Mouse (Mus musculus) midbrain, embryonic 12.5 days (tissue): ENCODE data around the gene Zfp579. TPM values are rescaled to one million over a fixed set of nuclear protein-coding genes. Genes with fewer than 3 reads are reported as not detected.

Experiments
- ATAC-seq: fragments of 200-750 bp; cut with Nextera tagmentation; 2 replicates; pipeline ENCODE4 v1.8.0; 2017; ENCODE audit warnings: low read depth, moderate TSS enrichment, moderate library complexity; ENCODE audit not compliant: low FRiP score
- H3K27ac ChIP-seq: fragments of 300-500 bp; sonication (generic); replicated peaks from 2 replicates; pipeline ENCODE4 v1.5.1; 2016; ENCODE audit warnings: mild to moderate bottlenecking
- H3K27me3 ChIP-seq: fragments of 300-500 bp; sonication (generic); 2 replicates; pipeline ENCODE4 v1.6.1; 2016; ENCODE audit warnings: mild to moderate bottlenecking
- H3K36me3 ChIP-seq: fragments of 300-500 bp; sonication (generic); 2 replicates; pipeline ENCODE4 v1.6.1; 2016
- H3K4me1 ChIP-seq: fragments of 300-500 bp; sonication (generic); 2 replicates; pipeline ENCODE4 v1.6.1; 2016
- H3K4me2 ChIP-seq: fragments of 300-500 bp; sonication (generic); replicated peaks from 2 replicates; pipeline ENCODE4 v1.6.1; 2016; ENCODE audit warnings: mild to moderate bottlenecking, moderate library complexity
- H3K4me3 ChIP-seq: fragments of 300-500 bp; sonication (generic); 2 replicates; pipeline ENCODE4 v1.5.1; 2016; ENCODE audit warnings: mild to moderate bottlenecking
- H3K9ac ChIP-seq: fragments of 300-500 bp; sonication (generic); replicated peaks from 2 replicates; pipeline ENCODE4 v1.6.1; 2016; ENCODE audit warnings: mild to moderate bottlenecking, moderate library complexity
- H3K9me3 ChIP-seq: fragments of 300-500 bp; sonication (generic); 2 replicates; pipeline ENCODE4 v1.6.1; 2016; ENCODE audit warnings: mild to moderate bottlenecking
- WGBS: fragments of 180-500 bp; shearing (Covaris S2); methylation state at CpG from one replicate; pipeline ENCODE4 v1.1.7; 2016; 5-methylcytosine and 5-hydroxymethylcytosine counted together
- polyA plus RNA-seq: library from polyadenylated mRNA; unstranded; fragments of >200 nt; fragmentation: Nextera tagmentation; extraction: Ambion mirVana; gene quantifications from 2 replicates; pipeline ENCODE4 v1.2.1, GENCODE M21; 2016

Zfp579 gene
- polyA plus RNA-seq, 1 experiment from 2014 or later, result 60.9 TPM

GRCm38 (mm10) chr7:4948386-4948785 lies 47.6 kb downstream of the Zfp579 start:
- ATAC-seq, result no peak
- no peaks in the 10 kb centered on the region for H3K9me3 ChIP-seq
- H3K9ac ChIP-seq, result no peak overlapping the region
- H3K27ac ChIP-seq, result no peak overlapping the region
- 85% methylated on average over 6 of the region's 6 CpGs for WGBS
- no peaks in the 10 kb centered on the region for H3K27me3 ChIP-seq
- H3K4me1 ChIP-seq, result no peaks in the 10 kb centered on the region
- H3K4me2 ChIP-seq, result no peak overlapping the region
- no peaks in the 10 kb centered on the region for H3K36me3 ChIP-seq
- no peak overlapping the region for H3K4me3 ChIP-seq

- H3K9me3 ChIP-seq, result no peaks in the 10 kb centered on the region
- H3K4me2 ChIP-seq, result no peak overlapping the region
- no peaks in the 10 kb centered on the region for H3K27me3 ChIP-seq
- no peak for ATAC-seq
- no peaks in the 10 kb centered on the region for H3K4me1 ChIP-seq
- 45% methylated on average over 2 of the region's 2 CpGs for WGBS
- H3K36me3 ChIP-seq, result no peaks in the 10 kb centered on the region
- H3K27ac ChIP-seq, result no peak overlapping the region
- no peak overlapping the region for H3K4me3 ChIP-seq
- H3K9ac ChIP-seq, result no peak overlapping the region
These were observed 48.1 kb downstream of the Zfp579 start for GRCm38 (mm10) chr7:4947855-4948254.

GRCm38 (mm10) chr7:4943223-4943815 lies 52.6 kb downstream of the Zfp579 start:
- H3K4me2 ChIP-seq, result peak overlapping the region; percentile 42
- H3K27ac ChIP-seq, result no peak overlapping the region
- H3K4me1 ChIP-seq, result no peaks in the 10 kb centered on the region
- ATAC-seq, result peak; percentile 46
- no peaks in the 10 kb centered on the region for H3K36me3 ChIP-seq
- H3K4me3 ChIP-seq, result peak overlapping the region; percentile 27
- H3K27me3 ChIP-seq, result no peaks in the 10 kb centered on the region
- H3K9me3 ChIP-seq, result no peaks in the 10 kb centered on the region
- H3K9ac ChIP-seq, result no peak overlapping the region
- WGBS, result 19% methylated on average over 15 of the region's 15 CpGs

- no peaks in the 10 kb centered on the region for H3K4me1 ChIP-seq
- H3K9me3 ChIP-seq, result no peaks in the 10 kb centered on the region
- H3K27me3 ChIP-seq, result no peaks in the 10 kb centered on the region
- no peak overlapping the region for H3K4me3 ChIP-seq
- H3K27ac ChIP-seq, result no peak overlapping the region
- H3K9ac ChIP-seq, result no peak overlapping the region
- 54% methylated on average over 5 of the region's 5 CpGs for WGBS
- no peaks in the 10 kb centered on the region for H3K36me3 ChIP-seq
- ATAC-seq, result no peak
- no peak overlapping the region for H3K4me2 ChIP-seq
These were observed 53.3 kb downstream of the Zfp579 start for GRCm38 (mm10) chr7:4942673-4943072.

GRCm38 (mm10) chr7:4940068-4940479 lies 55.9 kb downstream of the Zfp579 start:
- Histone ChIP-seq H3K36me3 (no peaks in the 10 kb centered on the region), H3K4me1 (no peaks in the 10 kb centered on the region), H3K4me3 (no peak overlapping the region), H3K9me3 (no peaks in the 10 kb centered on the region), H3K9ac (no peak overlapping the region), H3K27me3 (no peaks in the 10 kb centered on the region), H3K27ac (no peak overlapping the region), H3K4me2 (no peak overlapping the region)
- peak; percentile 51 for ATAC-seq
- WGBS, result 22% methylated on average over 9 of the region's 9 CpGs

GRCm38 (mm10) chr7:4938456-4938855 lies 57.5 kb downstream of the Zfp579 start:
- H3K4me2 ChIP-seq, result no peak overlapping the region
- H3K4me1 ChIP-seq, result no peaks in the 10 kb centered on the region
- H3K9me3 ChIP-seq, result no peaks in the 10 kb centered on the region
- no peak overlapping the region for H3K4me3 ChIP-seq
- H3K36me3 ChIP-seq, result no peaks in the 10 kb centered on the region
- no peak overlapping the region for H3K27ac ChIP-seq
- ATAC-seq, result no peak
- WGBS, result 40% methylated on average over 2 of the region's 2 CpGs
- no peak overlapping the region for H3K9ac ChIP-seq
- no peaks in the 10 kb centered on the region for H3K27me3 ChIP-seq

- H3K27me3 ChIP-seq, result no peaks in the 10 kb centered on the region
- H3K4me3 ChIP-seq, result no peak overlapping the region
- H3K36me3 ChIP-seq, result no peaks in the 10 kb centered on the region
- 77% methylated on average over 11 of the region's 11 CpGs for WGBS
- no peak overlapping the region for H3K27ac ChIP-seq
- no peaks in the 10 kb centered on the region for H3K9me3 ChIP-seq
- H3K9ac ChIP-seq, result no peak overlapping the region
- H3K4me2 ChIP-seq, result no peak overlapping the region
- no peak for ATAC-seq
- no peaks in the 10 kb centered on the region for H3K4me1 ChIP-seq
These were observed 58.6 kb downstream of the Zfp579 start for GRCm38 (mm10) chr7:4937392-4937791.

GRCm38 (mm10) chr7:4936832-4937231 lies 59.1 kb downstream of the Zfp579 start:
- Histone ChIP-seq H3K36me3 (no peaks in the 10 kb centered on the region), H3K9ac (no peak overlapping the region), H3K4me1 (no peaks in the 10 kb centered on the region), H3K4me3 (no peak overlapping the region), H3K4me2 (no peak overlapping the region), H3K9me3 (no peaks in the 10 kb centered on the region), H3K27ac (no peak overlapping the region), H3K27me3 (no peaks in the 10 kb centered on the region)
- WGBS, result 82% methylated on average over 10 of the region's 10 CpGs
- ATAC-seq, result no peak

- 81% methylated on average over 4 of the region's 4 CpGs for WGBS
- no peak overlapping the region for H3K4me2 ChIP-seq
These were observed 61.6 kb downstream of the Zfp579 start for GRCm38 (mm10) chr7:4934160-4934914.

More at GRCm38 (mm10) chr7:4934160-4934914, 61.6 kb downstream of the Zfp579 start:
- H3K4me3 ChIP-seq, result no peak overlapping the region
- no peaks in the 10 kb centered on the region for H3K9me3 ChIP-seq
- no peak for ATAC-seq
- no peak overlapping the region for H3K27ac ChIP-seq
- no peak overlapping the region for H3K9ac ChIP-seq
- H3K4me1 ChIP-seq, result no peaks in the 10 kb centered on the region
- H3K27me3 ChIP-seq, result no peaks in the 10 kb centered on the region
- no peaks in the 10 kb centered on the region for H3K36me3 ChIP-seq

Other genes starting within 250 kb of the Zfp579 start
- gene Cox6b2, start 243.1 kb downstream of the Zfp579 start, polyA plus RNA-seq, result 33.7 and 45.8 TPM in 2 replicates
- gene Fam71e2, start 224.9 kb downstream of the Zfp579 start, polyA plus RNA-seq, result not detected in 2 replicates
- 0.36 and 0.38 TPM in 2 replicates for gene Il11, start 213.3 kb downstream of the Zfp579 start, polyA plus RNA-seq
- not detected in 2 replicates for gene Tmem190, start 213.2 kb downstream of the Zfp579 start, polyA plus RNA-seq
- gene Tmem238, start 206.5 kb downstream of the Zfp579 start, polyA plus RNA-seq, result 2.5 TPM in 2 replicates
- gene Rpl28, start 203.3 kb downstream of the Zfp579 start, polyA plus RNA-seq, result 300 and 313 TPM in 2 replicates
- 384 TPM in 2 replicates for gene Ube2s, start 183.6 kb downstream of the Zfp579 start, polyA plus RNA-seq
- gene Shisa7, start 151.5 kb downstream of the Zfp579 start, polyA plus RNA-seq, result 3.3 and 4.7 TPM in 2 replicates
- gene Isoc2b, start 125.9 kb downstream of the Zfp579 start, polyA plus RNA-seq, result 4.6 and 5.1 TPM in 2 replicates
- gene Isoc2a, start 119.0 kb downstream of the Zfp579 start, polyA plus RNA-seq, result 0.68 and 0.80 TPM in 2 replicates
- gene Gm36210, start 89.6 kb downstream of the Zfp579 start, polyA plus RNA-seq, result not detected in 2 replicates
- gene Zfp628, start 80.9 kb downstream of the Zfp579 start, polyA plus RNA-seq, result 4.7 and 4.9 TPM in 2 replicates
- gene Nat14, start 74.1 kb downstream of the Zfp579 start, polyA plus RNA-seq, result 15.1 and 16.6 TPM in 2 replicates
- gene Ssc5d, start 70.4 kb downstream of the Zfp579 start, polyA plus RNA-seq, result 1.6 and 2.0 TPM in 2 replicates
- 0.18 TPM in 1 of 2 replicates, not detected in the other for gene Sbk2, start 31.8 kb downstream of the Zfp579 start, polyA plus RNA-seq
- 0.14 TPM in 1 of 2 replicates, not detected in the other for gene Sbk3, start 25.0 kb downstream of the Zfp579 start, polyA plus RNA-seq
- gene Zfp524, start 18.3 kb upstream of the Zfp579 start, polyA plus RNA-seq, result 7.5 and 9.3 TPM in 2 replicates
- 69.0 and 73.4 TPM in 2 replicates for gene Fiz1, start 18.5 kb upstream of the Zfp579 start, polyA plus RNA-seq
- gene Gm44973, start 19.3 kb upstream of the Zfp579 start, polyA plus RNA-seq, result 0.25 TPM in 1 of 2 replicates, not detected in the other
- 7.6 and 7.9 TPM in 2 replicates for gene Zfp865, start 24.2 kb upstream of the Zfp579 start, polyA plus RNA-seq
- gene Ccdc106, start 24.4 kb upstream of the Zfp579 start, polyA plus RNA-seq, result 11.1 and 15.6 TPM in 2 replicates
- not detected in 2 replicates for gene 4632433K11Rik, start 38.0 kb upstream of the Zfp579 start, polyA plus RNA-seq
- gene Zfp784, start 42.3 kb upstream of the Zfp579 start, polyA plus RNA-seq, result 5.4 and 5.8 TPM in 2 replicates
- 54.6 and 56.3 TPM in 2 replicates for gene Zfp580, start 55.4 kb upstream of the Zfp579 start, polyA plus RNA-seq
- gene U2af2, start 66.0 kb upstream of the Zfp579 start, polyA plus RNA-seq, result 148 and 160 TPM in 2 replicates
- gene Epn1, start 84.1 kb upstream of the Zfp579 start, polyA plus RNA-seq, result 67.3 and 69.8 TPM in 2 replicates
- gene Rfpl4, start 120.8 kb upstream of the Zfp579 start, polyA plus RNA-seq, result not detected in 2 replicates
- gene Rasl2-9, start 129.8 kb upstream of the Zfp579 start, polyA plus RNA-seq, result 0.41 and 0.46 TPM in 2 replicates
- gene Vmn1r55, start 153.5 kb upstream of the Zfp579 start, polyA plus RNA-seq, result not detected in 2 replicates
- gene Vmn1r56, start 200.6 kb upstream of the Zfp579 start, polyA plus RNA-seq, result not detected in 2 replicates
- gene Vmn1r57, start 222.3 kb upstream of the Zfp579 start, polyA plus RNA-seq, result not detected in 2 replicates